ENCODE assay signal across 12 mouse cellular contexts in genomic region chr5:138956427-138956833, GRCm38 (mm10). TPM values are rescaled to one million over a fixed set of nuclear protein-coding genes. Genes with fewer than 3 reads are reported as not detected.
DNase-seq lines count a peak whose midpoint lies in the region; ATAC-seq and TF ChIP-seq lines count a peak whose summit lies in the region.
"Had no signal": no experiment of that assay in that cellular context is flagged by ENCODE, and none has a peak within 500 bp of the region (broad histone marks: within the 10 kb centered on the region; RNA-seq: fewer than 3 reads in every experiment).

No protein-coding gene starts in this region.

- 0 out of 2 replicates have a peak overlapping the region, but pooled peaks have one; percentile 17 for H3K27ac ChIP-seq in heart, embryonic 10.5 days
- peak overlapping the region; percentile 70 for H3K27ac ChIP-seq in limb, embryonic 12.5 days
- peak overlapping the region; percentile 14 for H3K27ac ChIP-seq in neural tube, embryonic 15.5 days (replicated peaks)
- no peak overlapping the region for H3K27ac ChIP-seq in cerebellum, adult 2 months (ENCODE audit: insufficient read depth, low read length)
- H3K27ac ChIP-seq: heart, embryonic 13.5 days; liver, embryonic 15.5 days had no signal

- peaks cover 44% of the 10 kb centered on the region for H3K4me1 ChIP-seq in heart, embryonic 10.5 days
- peaks cover 24% of the 10 kb centered on the region for H3K4me1 ChIP-seq in limb, embryonic 12.5 days (replicated peaks)
- peaks cover 12% of the 10 kb centered on the region for H3K4me1 ChIP-seq in neural tube, embryonic 15.5 days
- no peaks in the 10 kb centered on the region for H3K4me1 ChIP-seq in cerebellum, adult 2 months (ENCODE audit: control insufficient read depth, insufficient read depth, low read length)
- H3K4me1 ChIP-seq: liver, embryonic 15.5 days had no signal

- H3K4me3 ChIP-seq in heart, embryonic 10.5 days: no peak overlapping the region
- no peak overlapping the region for H3K4me3 ChIP-seq in limb, embryonic 12.5 days (replicated peaks)
- no peak overlapping the region for H3K4me3 ChIP-seq in neural tube, embryonic 15.5 days (replicated peaks)
- no peak overlapping the region for H3K4me3 ChIP-seq in cerebellum, adult 2 months (replicated peaks; ENCODE audit: insufficient read depth, low read depth, low read length)
- H3K4me3 ChIP-seq: heart, embryonic 13.5 days; liver, embryonic 15.5 days had no signal

- H3K4me2 ChIP-seq in limb, embryonic 12.5 days: peak overlapping the region; percentile 17
- H3K4me2 ChIP-seq in neural tube, embryonic 15.5 days: no peak overlapping the region
- H3K4me2 ChIP-seq: heart, embryonic 13.5 days; liver, embryonic 15.5 days had no signal

- no peaks in the 10 kb centered on the region for H3K9me3 ChIP-seq in heart, embryonic 10.5 days
- no peaks in the 10 kb centered on the region for H3K9me3 ChIP-seq in limb, embryonic 12.5 days
- no peaks in the 10 kb centered on the region for H3K9me3 ChIP-seq in neural tube, embryonic 15.5 days (replicated peaks)
- H3K9me3 ChIP-seq: heart, embryonic 13.5 days; liver, embryonic 15.5 days had no signal

- H3K27me3 ChIP-seq in heart, embryonic 10.5 days (ENCODE audit: insufficient read depth, poor library complexity, severe bottlenecking): peaks cover 6% of the 10 kb centered on the region; the same call in 1 of the 2 replicates
- 0 out of 2 replicates have a peak, but pooled peaks cover 8% of the 10 kb centered on the region for H3K27me3 ChIP-seq in limb, embryonic 12.5 days
- H3K27me3 ChIP-seq in neural tube, embryonic 15.5 days (replicated peaks): no peaks in the 10 kb centered on the region
- H3K27me3 ChIP-seq in cerebellum, adult 2 months (ENCODE audit: control insufficient read depth, insufficient read depth, low read length): no peaks in the 10 kb centered on the region

- no peak for TF ChIP-seq CTCF in cerebellum, adult 2 months (IDR thresholded peaks at IDR 0.05; ENCODE audit: borderline replicate concordance, insufficient read depth, low read depth, low read length)

- ATAC-seq in limb, embryonic 12.5 days (ENCODE audit: insufficient number of reproducible peaks, insufficient read depth, low FRiP score, low TSS enrichment, low read depth): no peak
- ATAC-seq in neural tube, embryonic 15.5 days (ENCODE audit: low FRiP score): peak; percentile 74
- ATAC-seq: activated CD4-positive, CD25-positive, alpha-beta regulatory T cell, adult 4 months had no signal

- 54% methylated on average over 10 of the region's 10 CpGs for WGBS in heart, embryonic 10.5 days
- 24% methylated on average over 10 of the region's 10 CpGs for WGBS in limb, embryonic 12.5 days
- 26% methylated on average over 10 of the region's 10 CpGs for WGBS in neural tube, embryonic 15.5 days
- 52% methylated on average over 10 of the region's 10 CpGs for WGBS in cerebellum, adult 2 months

- TF ChIP-seq POLR2A in cerebellum, adult 2 months (IDR thresholded peaks at IDR 0.05; ENCODE audit: borderline replicate concordance, insufficient read depth, low read length): no peak

- DNase-seq in heart, embryonic 10.5 days (ENCODE audit: low spot score): no peak
- no peak for DNase-seq in heart, adult 9 months (ENCODE audit: low spot score in 2 of 2)
- DNase-seq in retina, postnatal 1 day: peak; percentile 70
- no peak for DNase-seq in retina, embryonic 14.5 days (ENCODE audit: low spot score)
- no peak for DNase-seq in adipocyte (ENCODE audit: low spot score)
- DNase-seq in cerebellum, adult 2 months: no peak
- DNase-seq: cerebellum, adult 9-10 months had no signal

- H3K9ac ChIP-seq in limb, embryonic 12.5 days (replicated peaks): no peak overlapping the region
- H3K9ac ChIP-seq in neural tube, embryonic 15.5 days (replicated peaks): no peak overlapping the region
- H3K9ac ChIP-seq: heart, embryonic 13.5 days; liver, embryonic 15.5 days had no signal

- H3K36me3 ChIP-seq in heart, embryonic 10.5 days: no peaks in the 10 kb centered on the region
- H3K36me3 ChIP-seq in limb, embryonic 12.5 days: no peaks in the 10 kb centered on the region
- H3K36me3 ChIP-seq in neural tube, embryonic 15.5 days: no peaks in the 10 kb centered on the region
- H3K36me3 ChIP-seq: heart, embryonic 13.5 days; liver, embryonic 15.5 days had no signal

RNA-seq across cellular contexts. Expression of gene Pdgfa, which starts 40.7 kb away (rescaled TPM):
- polyA plus RNA-seq in heart, embryonic 10.5 days (2016; fragmentation: Nextera tagmentation; extraction: Ambion mirVana): 22.5 and 23.6 TPM in 2 replicates
- polyA plus RNA-seq in limb, embryonic 12.5 days (2016; fragmentation: Nextera tagmentation; extraction: Ambion mirVana): 36.1 and 39.7 TPM in 2 replicates
- polyA plus RNA-seq in neural tube, embryonic 15.5 days (2015; fragmentation: Nextera tagmentation; extraction: Ambion mirVana): 28.2 and 35.1 TPM in 2 replicates
- polyA plus RNA-seq in cerebellum, adult 2 months (2012; rRNA removed): 23.0 and 35.3 TPM in 2 replicates
- polyA plus RNA-seq: activated CD4-positive, CD25-positive, alpha-beta regulatory T cell, adult 4 months had no signal
